Mouse (Mus musculus) frontal cortex, postnatal 25 days (tissue): ENCODE measurements around the gene Olfr732.

ENCODE experiments used
- DNase-seq, 2 experiments: peaks; one replicate each; pipeline ENCODE4 v3.0.0; 2022; ENCODE audit warnings: low spot score in 2 of 2

The Olfr732 gene

DNA sequence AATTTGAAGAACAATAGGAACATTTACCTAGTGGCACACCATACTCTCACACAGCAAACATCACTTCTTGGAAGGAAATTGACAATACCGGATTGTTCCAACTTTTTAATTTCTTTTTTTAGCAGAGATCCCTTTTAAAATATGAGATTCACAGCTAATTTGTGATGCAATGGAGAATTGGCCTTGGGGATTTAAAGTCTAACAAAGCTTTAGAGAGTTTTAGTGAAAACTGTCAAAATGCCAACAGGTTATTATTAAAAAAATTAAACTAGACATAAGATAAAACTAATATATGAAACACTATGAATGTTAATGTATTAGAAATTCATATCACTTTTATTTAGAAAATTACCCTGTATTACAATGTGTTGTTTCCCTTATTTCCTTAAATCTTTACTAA is at the start of gene Olfr732:
Gene Olfr732, minus strand, starts transcription at position 101 of the 400 bp plus-strand sequence.
- DNase-seq, result no peak

DNA sequence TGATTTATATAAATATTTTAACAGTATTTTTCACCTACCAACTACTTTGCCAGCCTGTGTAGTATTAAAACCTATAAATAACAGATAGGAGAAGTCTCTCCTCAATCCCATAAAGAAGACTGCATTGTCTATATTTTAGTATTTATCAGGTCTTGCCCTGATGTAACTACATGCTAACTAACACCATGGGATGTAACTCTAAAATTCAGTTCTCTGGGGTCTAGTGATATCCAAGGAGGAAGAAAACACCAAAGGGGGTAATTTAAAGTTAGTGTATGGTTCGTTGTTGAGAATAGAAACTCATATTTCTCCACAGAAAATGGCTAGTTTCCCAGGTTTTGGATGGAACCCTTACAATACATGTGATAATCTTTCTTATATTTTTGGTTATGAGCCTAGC is 42.7 kb upstream of the Olfr732 start, which contains the start of gene Olfr734:
Gene Olfr734, minus strand, starts transcription at position 101 of the 400 bp plus-strand sequence.
- DNase-seq, result no peak

DNA sequence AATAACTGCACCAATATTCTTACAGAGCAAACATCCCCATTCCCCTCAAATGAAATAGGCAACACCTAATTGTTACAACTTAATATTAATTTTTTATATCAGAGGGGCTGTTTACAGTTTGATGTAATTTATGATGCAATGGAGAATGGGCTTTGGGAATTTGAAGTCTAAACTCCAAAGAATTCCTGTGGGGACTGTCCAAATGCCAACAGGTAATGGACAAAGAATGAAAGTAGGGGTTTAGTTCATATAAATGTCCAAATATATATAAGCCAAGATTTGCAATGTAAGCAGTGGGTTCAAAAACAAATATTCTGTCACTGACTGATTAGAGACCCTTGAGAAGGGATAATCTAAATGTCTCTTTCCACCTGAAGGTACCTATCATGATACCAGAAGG is 17.4 kb upstream of the Olfr732 start, which contains the start of gene Olfr733:
Gene Olfr733, minus strand, starts transcription at position 101 of the 400 bp plus-strand sequence.
- DNase-seq, result no peak

DNA sequence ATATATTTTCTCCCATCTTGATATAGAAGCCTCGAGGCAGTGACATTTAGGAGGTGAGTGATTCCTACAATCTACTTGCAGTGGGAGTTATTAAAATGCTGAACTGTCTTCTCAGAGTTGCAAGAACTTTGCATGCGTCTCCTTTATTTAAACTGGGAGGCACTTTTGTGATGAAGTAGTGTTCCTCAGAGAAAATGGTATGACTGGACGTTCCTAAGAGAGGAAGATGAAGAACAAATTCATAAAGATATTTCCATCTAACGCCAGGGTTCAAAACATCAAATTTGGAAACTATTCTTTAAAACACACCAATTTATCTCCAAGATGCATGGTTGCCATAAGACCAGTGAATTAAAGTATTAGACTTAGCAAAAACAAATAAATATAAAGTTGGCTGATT is 42.2 kb downstream of the Olfr732 start, which contains the start of gene Olfr731:
Gene Olfr731, minus strand, starts transcription at position 101 of the 400 bp plus-strand sequence.
- DNase-seq, result no peak
